Mouse (Mus musculus): ENCODE results near the gene B3gnt9. TPM values are rescaled to one million over a fixed set of nuclear protein-coding genes. Genes with fewer than 3 reads are reported as not detected.
"Not testable (repeated sequence)": the region's sequence is repeated elsewhere in the genome, so short reads cannot be mapped to it uniquely, and the experiment has no call there.

The B3gnt9 gene
- polyA plus RNA-seq, 1 experiment from 2014 or later = 9.1 TPM

- Histone ChIP-seq H3K9ac (peak overlapping the region; percentile 72; the same call in 1 of the 2 replicates), H3K4me3 (peak overlapping the region; percentile 66), H3K9me3 (no peaks in the 10 kb centered on the region), H3K27ac (no peak overlapping the region), H3K4me1 (peaks cover 16% of the 10 kb centered on the region), H3K4me2 (replicated peaks) (peak overlapping the region; percentile 96), H3K27me3 (peaks cover 31% of the 10 kb centered on the region), H3K36me3 (peaks cover 35% of the 10 kb centered on the region)
- ATAC-seq (ENCODE audit: insufficient number of reproducible peaks, insufficient read depth, low FRiP score, low TSS enrichment) = no peak
- 42% methylated on average over 20 of the region's 20 CpGs for WGBS
These were observed 1.2 kb downstream of the B3gnt9 start for GRCm38 (mm10) chr8:105253766-105254151.

GRCm38 (mm10) chr8:105252680-105253537, 2.0 kb downstream of the B3gnt9 start:
- 86% methylated on average over 10 of the region's 10 CpGs for WGBS
- peaks cover 43% of the 10 kb centered on the region for H3K36me3 ChIP-seq
- H3K9me3 ChIP-seq = no peaks in the 10 kb centered on the region
- H3K27ac ChIP-seq = no peak overlapping the region
- H3K4me2 ChIP-seq (replicated peaks) = no peak overlapping the region
- H3K4me3 ChIP-seq = no peak overlapping the region
- H3K4me1 ChIP-seq = peaks cover 14% of the 10 kb centered on the region
- no peak overlapping the region for H3K9ac ChIP-seq
- no peak for ATAC-seq (ENCODE audit: insufficient number of reproducible peaks, insufficient read depth, low FRiP score, low TSS enrichment)
- H3K27me3 ChIP-seq = peaks cover 23% of the 10 kb centered on the region

- Histone ChIP-seq H3K27me3 (peaks cover 14% of the 10 kb centered on the region; the same call in 1 of the 2 replicates), H3K27ac (no peak overlapping the region), H3K9ac (no peak overlapping the region), H3K4me3 (no peak overlapping the region), H3K36me3 (peaks cover 46% of the 10 kb centered on the region), H3K4me1 (peaks cover 14% of the 10 kb centered on the region), H3K9me3 (no peaks in the 10 kb centered on the region), H3K4me2 (replicated peaks) (no peak overlapping the region)
- ATAC-seq (ENCODE audit: insufficient number of reproducible peaks, insufficient read depth, low FRiP score, low TSS enrichment) = no peak
- 89% methylated on average over 6 of the region's 6 CpGs for WGBS
These were observed 3.0 kb downstream of the B3gnt9 start for GRCm38 (mm10) chr8:105251954-105252353.

- ATAC-seq (ENCODE audit: insufficient number of reproducible peaks, insufficient read depth, low FRiP score, low TSS enrichment) = no peak
- H3K9ac ChIP-seq = no peak overlapping the region
- no peaks in the 10 kb centered on the region for H3K27me3 ChIP-seq
- no peaks in the 10 kb centered on the region for H3K9me3 ChIP-seq
- peaks cover 44% of the 10 kb centered on the region for H3K36me3 ChIP-seq
- H3K4me2 ChIP-seq (replicated peaks) = no peak overlapping the region
- H3K4me3 ChIP-seq = no peak overlapping the region
- H3K4me1 ChIP-seq = no peaks in the 10 kb centered on the region
- 94% methylated on average over 7 of the region's 7 CpGs for WGBS
- no peak overlapping the region for H3K27ac ChIP-seq
These were observed 13.9 kb downstream of the B3gnt9 start for GRCm38 (mm10) chr8:105241016-105241415.

- no peaks in the 10 kb centered on the region for H3K27me3 ChIP-seq
- H3K27ac ChIP-seq = no peak overlapping the region
- no peak overlapping the region for H3K4me2 ChIP-seq (replicated peaks)
- peaks cover 52% of the 10 kb centered on the region for H3K36me3 ChIP-seq
- 90% methylated on average over 14 of the region's 14 CpGs for WGBS
- no peak overlapping the region for H3K4me3 ChIP-seq
- no peaks in the 10 kb centered on the region for H3K9me3 ChIP-seq
- ATAC-seq (ENCODE audit: insufficient number of reproducible peaks, insufficient read depth, low FRiP score, low TSS enrichment) = no peak
- H3K4me1 ChIP-seq = no peaks in the 10 kb centered on the region
- H3K9ac ChIP-seq = no peak overlapping the region
These were observed 17.4 kb downstream of the B3gnt9 start for GRCm38 (mm10) chr8:105237442-105238142.

GRCm38 (mm10) chr8:105235206-105235605, 19.7 kb downstream of the B3gnt9 start:
- Histone ChIP-seq H3K4me2 (replicated peaks) (no peak overlapping the region), H3K36me3 (peaks cover 34% of the 10 kb centered on the region)

GRCm38 (mm10) chr8:105233126-105233935, 21.6 kb downstream of the B3gnt9 start:
- Histone ChIP-seq H3K4me3 (no peak overlapping the region), H3K27me3 (no peaks in the 10 kb centered on the region), H3K4me1 (no peaks in the 10 kb centered on the region), H3K27ac (no peak overlapping the region), H3K4me2 (replicated peaks) (no peak overlapping the region), H3K36me3 (peaks cover 16% of the 10 kb centered on the region; the same call in 1 of the 2 replicates), H3K9ac (no peak overlapping the region), H3K9me3 (no peaks in the 10 kb centered on the region)
- no peak for ATAC-seq (ENCODE audit: insufficient number of reproducible peaks, insufficient read depth, low FRiP score, low TSS enrichment)
- 73% methylated on average over 1 of the region's 1 CpGs for WGBS

More at GRCm38 (mm10) chr8:105235206-105235605, 19.7 kb downstream of the B3gnt9 start:
- Histone ChIP-seq H3K4me1 (no peaks in the 10 kb centered on the region), H3K27me3 (no peaks in the 10 kb centered on the region), H3K9ac (no peak overlapping the region), H3K9me3 (no peaks in the 10 kb centered on the region), H3K4me3 (no peak overlapping the region), H3K27ac (no peak overlapping the region)
- no peak for ATAC-seq (ENCODE audit: insufficient number of reproducible peaks, insufficient read depth, low FRiP score, low TSS enrichment)
- WGBS = 72% methylated on average over 1 of the region's 1 CpGs

- not testable (repeated sequence) for H3K4me1 ChIP-seq; ATAC-seq (ENCODE audit: insufficient number of reproducible peaks, insufficient read depth, low FRiP score, low TSS enrichment); H3K9ac ChIP-seq; H3K4me3 ChIP-seq; H3K9me3 ChIP-seq; H3K27ac ChIP-seq; H3K27me3 ChIP-seq; H3K4me2 ChIP-seq (replicated peaks)
- peaks cover 15% of the 10 kb centered on the region; the same call in 1 of the 2 replicates for H3K36me3 ChIP-seq
- WGBS = 86% methylated on average over 4 of the region's 4 CpGs
These were observed 22.6 kb downstream of the B3gnt9 start for GRCm38 (mm10) chr8:105232321-105232693.

- WGBS = 84% methylated on average over 12 of the region's 12 CpGs
- no peak overlapping the region for H3K4me2 ChIP-seq (replicated peaks)
- H3K36me3 ChIP-seq = peaks cover 13% of the 10 kb centered on the region; the same call in 1 of the 2 replicates
- no peaks in the 10 kb centered on the region for H3K9me3 ChIP-seq
- no peak overlapping the region for H3K4me3 ChIP-seq
- no peak overlapping the region for H3K27ac ChIP-seq
- no peak for ATAC-seq (ENCODE audit: insufficient number of reproducible peaks, insufficient read depth, low FRiP score, low TSS enrichment)
- no peak overlapping the region for H3K9ac ChIP-seq
- no peaks in the 10 kb centered on the region for H3K4me1 ChIP-seq
- H3K27me3 ChIP-seq = no peaks in the 10 kb centered on the region
These were observed 23.2 kb downstream of the B3gnt9 start for GRCm38 (mm10) chr8:105231503-105232320.

GRCm38 (mm10) chr8:105225917-105226316, 29.0 kb downstream of the B3gnt9 start:
- ATAC-seq (ENCODE audit: insufficient number of reproducible peaks, insufficient read depth, low FRiP score, low TSS enrichment) = no peak
- 31% methylated on average over 6 of the region's 6 CpGs for WGBS
- H3K9me3 ChIP-seq = no peaks in the 10 kb centered on the region
- H3K4me2 ChIP-seq (replicated peaks) = peak overlapping the region; percentile 59
- peak overlapping the region; percentile 81 for H3K9ac ChIP-seq
- no peaks in the 10 kb centered on the region for H3K36me3 ChIP-seq
- H3K4me1 ChIP-seq = peaks cover 10% of the 10 kb centered on the region
- no peak overlapping the region for H3K27ac ChIP-seq
- no peaks in the 10 kb centered on the region for H3K27me3 ChIP-seq
- H3K4me3 ChIP-seq = peak overlapping the region; percentile 66

GRCm38 (mm10) chr8:105225272-105225593, 29.7 kb downstream of the B3gnt9 start:
- WGBS = under 1% methylated on average over 27 of the region's 27 CpGs
- no peak for ATAC-seq (ENCODE audit: insufficient number of reproducible peaks, insufficient read depth, low FRiP score, low TSS enrichment)
- H3K27ac ChIP-seq = 0 out of 2 replicates have a peak overlapping the region, but pooled peaks have one; percentile 24

More at GRCm38 (mm10) chr8:105225272-105225593, 29.7 kb downstream of the B3gnt9 start:
- Histone ChIP-seq H3K36me3 (no peaks in the 10 kb centered on the region), H3K4me3 (peak overlapping the region; percentile 66), H3K4me1 (peaks cover 10% of the 10 kb centered on the region), H3K27me3 (no peaks in the 10 kb centered on the region), H3K9ac (peak overlapping the region; percentile 81), H3K4me2 (replicated peaks) (peak overlapping the region; percentile 59), H3K9me3 (no peaks in the 10 kb centered on the region)

All from embryonic facial prominence, embryonic 12.5 days (tissue).